Mouse (Mus musculus): ENCODE data around the gene Olfr645.

Gene Olfr645

DNA sequence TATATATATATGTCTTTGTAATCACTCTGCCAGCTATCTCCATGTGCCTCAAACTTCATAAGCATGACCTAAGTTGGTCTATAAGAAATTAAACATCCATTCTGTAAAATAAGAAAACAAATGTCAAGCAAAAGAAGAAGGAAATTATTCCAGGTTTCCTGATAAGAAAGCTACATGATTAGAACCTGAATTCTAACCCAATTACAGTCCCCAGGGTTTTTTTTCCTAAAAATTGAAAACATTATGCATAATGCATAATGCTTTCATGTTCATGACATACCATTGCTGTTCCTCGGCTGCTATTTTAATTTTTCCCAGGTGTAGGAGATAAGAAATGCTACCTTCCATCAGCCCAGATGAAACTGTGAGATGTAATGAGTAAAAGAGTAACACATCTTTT, at the start of gene Olfr645:
TSS of gene Olfr645 (minus strand) at position 101 of the 400 bp plus-strand sequence.
- DNase-seq (ENCODE audit: low spot score in 2 of 2): no peak

DNA sequence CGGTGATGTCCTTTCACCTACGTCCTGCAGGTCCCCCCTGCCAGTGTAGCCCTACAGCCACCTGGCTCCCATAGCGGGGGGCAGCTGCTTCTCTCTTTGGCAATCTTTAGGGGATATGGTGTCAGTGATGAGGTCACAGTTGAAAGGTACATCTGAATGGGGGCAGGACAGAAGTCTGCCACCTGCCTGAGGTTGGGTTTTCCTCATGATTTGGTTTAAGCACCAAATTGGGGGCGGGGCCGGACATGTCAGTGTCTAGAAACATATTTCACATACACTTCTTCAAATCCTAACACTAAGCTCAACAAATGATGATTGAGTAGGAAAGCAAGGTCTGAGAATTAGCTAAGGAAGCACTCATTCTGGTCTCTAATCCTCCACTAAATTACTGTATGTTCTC, 44.5 kb upstream of the Olfr645 start, which contains the start of gene Ubqln5:
TSS of gene Ubqln5 (minus strand) at position 101 of the 400 bp plus-strand sequence.
- DNase-seq (ENCODE audit: low spot score in 2 of 2): no peak

DNA sequence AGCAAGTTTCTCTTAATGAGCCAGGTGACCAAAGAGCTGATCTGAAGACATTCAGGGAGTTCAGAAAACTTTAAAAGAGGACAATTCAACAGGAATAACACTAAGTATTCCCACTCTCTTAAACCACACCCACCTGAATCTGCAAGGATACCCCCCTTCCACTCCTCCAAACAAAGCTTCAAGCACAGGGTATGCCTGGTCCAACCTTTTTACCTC, 19.4 kb upstream of the Olfr645 start, which contains the start of gene Olfr646:
TSS of gene Olfr646 (plus strand) at position 117 of the 216 bp plus-strand sequence.
- no peak for DNase-seq (ENCODE audit: low spot score in 2 of 2)

DNA sequence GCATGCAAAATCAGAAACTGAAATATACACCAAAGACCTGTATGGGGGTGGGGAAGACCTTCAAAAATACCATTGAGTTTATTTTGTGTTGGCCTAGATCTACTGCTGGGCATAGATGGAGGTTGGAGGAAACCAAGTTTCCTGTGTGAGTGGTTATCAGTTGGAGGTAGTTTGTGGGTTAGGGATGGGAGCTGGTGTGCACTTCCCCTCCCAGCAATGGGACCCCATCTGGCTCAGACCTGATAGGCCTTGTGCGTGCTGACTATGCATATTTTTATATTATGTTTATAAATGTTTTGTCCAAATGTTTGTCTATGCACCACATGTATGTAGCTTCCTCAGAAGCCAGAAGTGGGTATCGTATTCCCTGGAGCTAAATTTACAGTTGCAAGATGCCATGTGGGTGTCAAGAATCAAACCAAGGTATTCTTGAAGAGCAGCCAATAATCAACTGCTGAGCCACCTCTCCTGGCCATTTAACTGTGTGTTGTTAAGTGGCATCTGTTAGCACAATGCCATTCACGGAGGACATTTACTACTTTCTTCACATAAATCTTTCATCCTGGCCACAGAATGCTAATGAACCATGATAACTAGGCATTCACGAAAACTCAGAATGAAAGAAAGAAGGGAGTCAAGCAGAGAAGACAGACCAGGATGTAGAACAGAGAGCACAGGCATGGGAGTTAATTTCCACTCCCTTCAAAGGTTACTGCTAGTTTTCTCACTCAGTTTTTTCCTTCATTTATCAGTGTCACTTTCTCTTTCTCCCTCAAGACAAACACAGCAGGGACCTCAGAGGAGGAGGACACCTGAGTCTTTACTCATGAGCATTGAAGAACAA, 18.9 kb upstream of the Olfr645 start:
- DNase-seq (ENCODE audit: low spot score in 2 of 2): no peak

DNA sequence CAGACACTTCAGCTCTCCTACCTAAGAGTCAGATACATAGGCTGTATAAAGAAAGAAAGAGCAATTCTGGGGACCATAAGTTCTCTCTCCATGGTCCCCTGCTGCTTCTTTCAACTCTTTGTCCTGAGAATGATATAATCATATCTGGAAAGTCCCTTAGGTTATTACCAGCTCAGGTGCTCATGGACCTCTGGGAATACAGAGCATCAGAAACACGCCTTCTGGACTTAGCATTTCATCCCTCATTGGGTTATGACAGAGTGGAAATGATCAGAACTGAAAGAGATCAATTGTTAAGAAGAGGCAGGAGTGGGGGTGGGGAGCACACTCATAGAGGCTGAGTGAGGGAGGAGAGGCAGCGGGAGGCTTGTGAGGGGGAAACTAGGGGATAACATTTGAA, 13.5 kb downstream of the Olfr645 start, which contains the start of gene Olfr644:
TSS of gene Olfr644 (minus strand) at position 101 of the 400 bp plus-strand sequence.
- DNase-seq (ENCODE audit: low spot score in 2 of 2): no peak

DNA sequence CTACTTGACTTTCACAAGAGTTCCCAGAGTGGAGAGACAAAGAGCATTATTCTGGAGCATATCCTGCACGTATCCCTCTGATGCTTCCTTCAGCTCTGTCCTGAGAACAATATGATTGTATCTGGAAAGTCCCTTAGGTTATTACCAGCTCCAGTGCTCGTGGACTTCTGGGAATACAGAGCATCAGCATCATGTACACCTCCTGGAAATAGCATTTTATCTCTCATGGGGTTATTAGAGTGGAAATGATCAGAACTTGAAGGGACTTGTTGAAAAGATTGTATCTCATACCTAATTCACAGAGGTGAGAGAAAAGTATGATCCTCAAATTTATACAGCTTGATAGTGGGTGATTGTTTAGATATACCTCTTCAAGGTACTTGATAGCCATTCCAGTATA, 23.9 kb downstream of the Olfr645 start, which contains the start of gene 4930516K23Rik:
TSS of gene 4930516K23Rik (minus strand) at position 101 of the 400 bp plus-strand sequence.
- no peak for DNase-seq (ENCODE audit: low spot score in 2 of 2)

DNA sequence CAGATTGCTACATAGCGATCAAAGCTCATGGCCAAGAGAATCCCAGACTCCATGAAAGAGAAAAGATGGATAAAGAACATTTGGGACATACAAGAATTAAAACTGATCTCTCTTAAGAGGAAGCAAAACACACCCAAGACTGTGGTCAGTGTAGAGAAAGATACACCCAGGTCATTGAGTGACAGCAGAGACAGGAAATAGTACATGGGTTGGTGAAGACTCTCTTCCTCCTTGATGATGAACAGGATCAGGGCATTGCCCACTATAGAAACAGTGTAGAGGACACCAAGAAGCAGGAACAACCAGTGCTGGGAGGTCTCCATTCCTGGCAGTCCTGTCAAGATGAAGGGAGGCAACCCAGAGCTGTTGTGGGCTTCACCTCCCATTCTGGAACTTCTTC, 26.1 kb downstream of the Olfr645 start:
- DNase-seq (ENCODE audit: low spot score in 2 of 2): no peak

DNA sequence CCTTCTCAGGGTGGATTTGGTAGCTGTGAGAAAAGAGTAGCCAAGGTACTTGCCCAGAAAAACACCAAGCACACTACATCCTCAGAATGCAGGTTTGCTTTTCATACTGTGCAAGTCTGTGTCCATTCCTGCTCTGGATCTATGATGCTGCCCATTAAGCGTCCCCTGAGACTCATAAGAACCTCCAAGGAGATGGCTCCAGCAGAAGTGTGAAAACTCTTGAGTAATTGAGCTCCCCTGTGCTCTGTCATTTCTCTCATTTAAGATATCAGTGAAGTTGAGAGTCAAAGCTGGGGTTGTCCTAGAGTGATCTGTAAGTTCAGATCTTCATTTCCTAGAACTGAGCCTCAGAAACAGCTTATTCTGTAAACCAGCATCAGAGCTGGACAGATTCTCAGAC, 32.7 kb downstream of the Olfr645 start, which contains the start of gene Olfr642:
TSS of gene Olfr642 (minus strand) at position 101 of the 400 bp plus-strand sequence.
- no peak for DNase-seq (ENCODE audit: low spot score in 2 of 2)

DNA sequence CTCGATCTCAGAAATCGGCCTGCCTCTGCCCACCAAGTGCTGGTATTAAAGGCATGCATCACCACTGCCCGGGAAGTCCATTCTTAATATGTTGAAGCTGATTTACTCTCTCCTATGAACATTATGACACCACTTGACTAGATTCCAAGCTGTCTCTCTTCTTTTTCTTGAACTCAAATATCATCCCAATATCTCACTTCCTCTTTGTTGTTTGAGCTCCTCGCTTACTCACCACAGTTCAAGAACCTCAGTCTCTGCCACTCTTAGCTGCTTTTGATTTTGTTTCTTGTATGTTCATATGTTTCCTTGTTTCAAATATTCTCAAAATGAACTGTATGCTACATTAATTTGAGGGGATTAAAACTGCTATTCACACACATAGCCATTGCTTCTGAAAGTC, 34.5 kb downstream of the Olfr645 start:
- no peak for DNase-seq (ENCODE audit: low spot score in 2 of 2)

DNA sequence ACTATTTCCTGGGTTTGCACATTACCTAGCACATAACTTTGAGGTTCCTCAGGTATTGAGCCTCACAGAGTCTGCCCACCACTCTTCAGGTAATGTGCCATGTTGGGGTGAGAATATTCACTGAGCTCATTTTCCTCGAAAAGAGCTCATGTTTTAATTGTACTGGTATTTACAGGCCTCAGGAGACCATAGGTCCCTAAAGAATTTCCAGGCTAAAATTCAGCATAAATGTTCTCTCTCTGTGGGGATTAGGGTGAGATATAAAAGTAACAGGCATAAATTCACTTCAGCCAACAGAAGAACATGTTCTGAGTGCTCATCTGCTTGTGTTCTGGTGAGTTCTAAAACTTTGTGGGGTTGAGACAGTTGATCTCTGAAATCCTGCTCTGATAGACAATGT, 50.1 kb downstream of the Olfr645 start, which contains the start of gene Olfr641:
TSS of gene Olfr641 (plus strand) at position 301 of the 400 bp plus-strand sequence.
- DNase-seq (ENCODE audit: low spot score in 2 of 2): no peak
